Mouse (Mus musculus) right cerebral cortex, postnatal 4 days (tissue): ENCODE measurements at regions not wholly inside any gene's neighbourhood (a gene's known extent, or its start where the extent isn't known, plus 50 kb on each side); places are given as distances from the start of the nearest gene placed in this dataset.
A peak's percentile ranks its signal among the peaks of the same experiment; 100 is the strongest.
"Not testable (repeated sequence)": the region's sequence is repeated elsewhere in the genome, so short reads cannot be mapped to it uniquely, and the experiment has no call there.

ENCODE experiments used
- DNase-seq: peaks from one replicate; pipeline ENCODE4 v3.0.0-alpha.2; 2022

DNA sequence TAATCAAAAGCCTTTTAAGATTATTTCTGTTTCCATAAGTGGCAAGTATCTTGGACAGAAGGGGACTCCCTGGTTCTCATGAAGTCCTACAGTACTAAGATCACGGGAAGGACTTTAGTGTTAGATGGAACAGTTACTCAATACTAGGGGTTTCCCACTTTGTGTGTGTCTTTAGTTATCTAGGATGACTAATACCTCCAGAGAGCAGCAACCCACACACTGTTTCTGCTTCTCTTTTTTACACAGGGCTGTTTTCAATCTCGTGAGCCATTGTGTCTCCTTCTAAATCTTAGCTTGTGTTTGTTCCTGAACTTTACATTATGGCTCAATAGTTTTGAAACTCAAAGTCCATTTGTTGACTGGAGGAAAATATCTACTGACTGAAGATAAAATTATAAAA, 496.5 kb upstream of the Impg1 start:
- DNase-seq: no peak

DNA sequence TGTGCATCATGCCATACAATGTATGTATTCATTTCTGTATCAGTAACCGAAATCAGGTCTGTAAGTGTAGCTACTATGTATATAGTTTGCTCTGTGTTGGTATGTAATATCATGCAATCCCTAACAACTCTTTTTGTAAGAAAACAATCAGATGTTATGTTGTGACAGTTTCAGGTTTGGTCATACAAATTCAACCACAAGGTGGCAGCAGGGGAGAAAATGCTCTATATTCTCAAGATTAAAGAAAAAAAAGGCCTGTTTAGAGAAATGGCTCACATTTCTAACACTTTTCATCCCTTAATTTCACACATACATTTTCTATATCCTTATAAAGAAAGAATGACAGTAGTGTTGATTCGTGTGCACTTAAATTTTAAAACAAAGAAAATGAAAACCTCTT, 477.7 kb upstream of the Impg1 start:
- peak; percentile 47 for DNase-seq

DNA sequence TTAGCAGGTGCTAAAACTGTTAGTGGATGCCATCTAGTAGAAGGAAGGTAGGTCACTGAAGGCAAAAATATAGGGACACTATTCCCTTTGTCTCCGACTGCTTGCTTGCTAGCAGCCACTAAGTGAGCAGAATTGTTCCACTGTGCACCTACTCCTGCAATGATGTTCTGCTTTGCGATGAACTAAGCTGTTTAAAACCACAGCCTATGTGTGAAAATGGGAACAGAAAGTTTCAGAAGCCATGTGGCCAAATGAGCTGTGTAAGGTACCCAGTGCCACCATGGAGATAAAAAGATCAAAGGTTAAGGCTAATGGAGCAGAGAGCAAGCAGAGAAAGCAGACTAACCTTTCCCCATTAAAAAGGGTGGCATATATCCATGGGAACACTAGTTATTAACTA, 476.1 kb upstream of the Impg1 start:
- no peak for DNase-seq

DNA sequence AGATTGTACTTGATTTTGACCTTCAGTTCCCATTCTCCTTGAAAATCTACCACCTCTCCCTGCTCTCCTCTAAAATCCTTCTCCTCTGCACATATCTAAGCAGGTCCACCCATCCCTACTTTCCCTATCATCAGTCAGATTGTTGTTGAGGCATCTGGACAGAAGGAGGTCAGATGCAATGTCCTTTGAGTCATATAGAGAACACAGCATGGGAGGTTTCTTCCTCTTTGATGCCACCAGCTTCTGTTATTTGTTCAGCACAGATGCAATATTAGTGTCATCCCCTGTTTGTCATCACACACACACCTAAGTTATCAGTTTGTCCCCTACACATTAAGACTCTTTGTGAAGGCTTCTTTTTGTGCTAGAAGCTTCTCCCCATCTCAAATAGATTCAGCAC, 473.0 kb upstream of the Impg1 start:
- DNase-seq: no peak

DNA sequence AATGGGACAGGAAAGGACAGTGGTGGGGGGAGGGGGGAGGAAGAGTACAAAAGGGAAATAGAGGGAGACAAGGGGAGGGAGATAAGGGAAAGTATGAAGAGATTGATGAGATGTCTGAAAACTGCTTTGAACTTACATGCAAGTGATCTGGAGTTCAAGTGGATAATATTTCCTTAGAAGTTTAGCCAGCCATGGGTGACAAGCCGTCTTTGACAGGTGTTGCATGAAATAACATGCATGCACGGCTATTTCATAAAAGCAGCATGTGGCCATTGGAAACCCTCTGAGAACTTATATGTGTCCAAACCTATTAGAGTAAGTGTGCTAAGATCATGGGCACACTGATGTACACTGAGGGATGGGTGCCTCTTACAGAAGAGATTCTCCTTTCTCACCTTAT, 465.3 kb upstream of the Impg1 start:
- DNase-seq: no peak

DNA sequence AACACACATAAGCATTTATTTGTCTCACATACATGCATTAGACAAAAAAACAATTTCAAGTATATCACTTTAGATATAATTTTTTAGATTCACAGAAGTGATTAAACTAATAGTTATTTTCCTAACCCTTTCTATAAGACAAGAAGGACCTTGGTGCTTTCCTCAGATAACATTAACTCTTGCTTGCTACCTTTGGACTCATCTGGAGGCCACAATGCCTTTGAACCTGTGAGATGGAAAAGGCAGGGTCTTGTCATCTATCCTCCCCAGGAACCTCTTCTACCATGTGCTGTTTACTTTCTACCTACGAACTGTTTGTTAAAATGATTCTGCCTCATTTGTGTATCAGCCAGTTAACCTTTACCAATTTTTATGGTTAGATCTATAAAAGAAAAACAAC, 455.0 kb upstream of the Impg1 start:
- DNase-seq: no peak

DNA sequence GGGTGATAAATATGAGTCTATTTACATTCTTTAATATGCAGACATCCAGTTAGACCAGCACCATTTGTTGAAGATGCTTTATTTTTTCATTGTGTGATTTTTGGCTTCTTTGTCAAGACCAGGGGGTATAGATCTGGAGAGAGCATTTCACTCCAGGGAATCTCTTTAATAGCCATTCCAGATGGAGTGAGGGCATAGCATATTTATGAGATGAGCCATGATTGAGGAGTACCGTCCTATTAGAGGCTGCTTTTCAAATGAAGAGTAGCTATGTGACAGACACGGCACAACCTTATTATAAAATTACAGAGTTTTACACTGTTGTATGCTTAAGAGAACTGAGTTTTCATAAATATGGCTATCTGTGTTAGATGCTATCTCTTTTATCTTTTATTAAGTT, 448.6 kb upstream of the Impg1 start:
- DNase-seq: no peak

DNA sequence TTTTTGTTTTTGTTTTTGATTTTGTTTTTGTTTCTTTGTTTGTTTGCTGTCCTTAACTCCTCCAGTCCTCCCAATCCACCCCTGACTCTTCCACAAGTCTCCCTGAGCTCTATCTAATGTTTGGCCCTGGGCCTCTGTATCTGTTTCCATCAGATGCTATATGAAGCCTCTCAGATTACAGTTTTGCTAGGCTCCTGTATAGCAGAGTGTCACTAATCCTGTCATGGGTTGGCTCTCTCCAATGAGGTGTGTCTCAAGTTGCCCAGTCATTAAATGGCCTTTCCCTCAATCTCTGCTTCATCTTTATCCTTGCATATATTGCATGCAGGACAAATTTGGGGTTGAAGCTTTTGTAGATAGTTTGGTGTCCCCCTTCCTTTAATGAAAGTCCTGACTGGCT, 446.9 kb upstream of the Impg1 start:
- no peak for DNase-seq

DNA sequence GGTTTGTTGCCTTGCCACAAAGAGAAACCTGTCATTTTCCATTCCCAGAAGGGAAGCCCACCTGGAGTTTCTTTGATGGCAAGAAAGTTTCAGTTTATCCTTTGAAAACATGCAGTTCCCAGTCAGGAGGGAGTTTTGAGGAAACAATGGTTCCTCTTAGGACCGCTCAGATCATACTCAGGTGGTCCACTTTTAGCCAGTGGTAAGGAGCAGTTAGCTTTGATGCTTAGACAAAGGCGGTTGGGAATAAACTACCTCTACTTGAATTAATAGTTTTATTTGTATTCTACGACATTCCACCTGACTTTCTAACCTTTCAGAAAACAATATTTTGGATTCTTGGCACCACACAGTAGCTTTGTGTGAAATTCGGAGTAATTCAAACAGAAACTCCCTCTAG, 401.5 kb upstream of the Impg1 start:
- no peak for DNase-seq

DNA sequence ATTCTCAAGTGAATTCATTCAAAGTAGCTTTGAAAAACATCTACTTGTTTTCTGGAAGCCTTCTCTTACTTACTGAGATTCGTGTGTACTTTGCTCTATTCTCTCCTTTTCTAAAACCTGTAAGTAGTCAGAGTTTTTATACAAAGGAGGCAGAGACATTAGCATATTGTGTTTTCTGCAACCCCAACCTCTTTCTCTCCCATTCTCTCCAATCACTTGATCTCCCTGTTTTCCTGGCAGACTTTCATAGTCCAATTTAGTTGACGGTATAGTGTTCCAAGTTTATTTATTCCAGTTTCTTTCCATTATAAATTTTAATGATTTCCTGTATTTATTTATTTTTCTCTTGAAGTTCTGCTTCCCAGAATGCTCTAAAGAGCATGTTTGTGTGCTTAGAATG, 393.7 kb upstream of the Impg1 start:
- DNase-seq: no peak

DNA sequence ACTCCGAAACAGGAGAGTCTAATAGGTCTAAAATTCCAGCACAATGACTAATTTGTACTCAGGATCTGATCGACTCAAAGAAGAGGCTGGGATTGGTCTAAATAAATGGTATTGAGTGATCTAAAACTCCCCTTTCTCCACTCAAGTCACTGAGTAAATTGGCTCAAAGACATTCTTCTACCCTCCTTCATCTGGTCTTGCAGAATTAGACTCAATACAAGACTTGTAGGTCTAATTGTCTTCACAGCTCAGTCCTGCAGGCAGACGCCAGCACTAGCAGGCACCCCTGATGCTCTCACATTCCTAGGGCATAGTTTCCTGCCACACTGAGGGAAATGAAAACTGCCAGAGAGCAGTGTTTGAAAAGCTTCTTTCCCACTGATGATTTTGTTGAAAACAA, 382.9 kb upstream of the Impg1 start:
- DNase-seq: no peak

DNA sequence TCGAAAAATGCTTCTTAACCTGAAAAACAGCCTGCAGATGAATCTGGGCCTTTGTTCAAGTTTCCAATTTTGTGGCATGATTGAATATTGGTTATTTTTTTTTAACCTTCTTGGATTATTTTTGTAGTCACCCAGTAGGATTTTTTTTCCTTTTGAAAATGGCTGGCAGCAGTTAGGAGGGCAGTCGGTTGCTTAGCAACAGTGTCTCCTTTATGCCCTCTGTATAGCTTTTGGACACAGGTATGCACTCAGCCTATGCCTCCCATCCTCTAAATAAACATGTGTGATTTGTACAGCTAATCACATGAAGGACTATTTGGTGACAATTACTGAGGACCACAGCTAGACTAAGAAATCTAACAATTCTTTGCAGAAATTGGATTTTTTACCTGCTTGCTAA, 367.5 kb upstream of the Impg1 start:
- DNase-seq: no peak

DNA sequence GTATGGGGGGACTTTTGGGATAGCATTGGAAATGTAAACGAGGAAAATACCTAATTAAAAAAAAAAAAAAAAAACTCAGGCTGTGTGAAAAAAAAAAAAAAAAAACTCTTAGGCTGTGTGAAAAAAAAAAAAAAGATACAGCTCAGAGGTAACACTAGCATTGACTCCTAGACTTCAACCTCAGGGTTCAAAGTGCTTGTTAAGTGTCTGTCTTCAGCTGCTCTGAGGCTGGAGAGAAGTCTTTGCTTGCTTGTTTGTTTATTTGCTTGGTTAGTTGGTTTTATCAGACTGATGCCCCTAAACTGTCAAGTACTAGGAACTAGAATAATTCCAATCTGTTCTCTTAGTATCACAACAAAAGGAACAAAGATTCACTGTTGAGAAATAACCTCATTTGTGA, 360.1 kb upstream of the Impg1 start:
- DNase-seq: no peak

DNA sequence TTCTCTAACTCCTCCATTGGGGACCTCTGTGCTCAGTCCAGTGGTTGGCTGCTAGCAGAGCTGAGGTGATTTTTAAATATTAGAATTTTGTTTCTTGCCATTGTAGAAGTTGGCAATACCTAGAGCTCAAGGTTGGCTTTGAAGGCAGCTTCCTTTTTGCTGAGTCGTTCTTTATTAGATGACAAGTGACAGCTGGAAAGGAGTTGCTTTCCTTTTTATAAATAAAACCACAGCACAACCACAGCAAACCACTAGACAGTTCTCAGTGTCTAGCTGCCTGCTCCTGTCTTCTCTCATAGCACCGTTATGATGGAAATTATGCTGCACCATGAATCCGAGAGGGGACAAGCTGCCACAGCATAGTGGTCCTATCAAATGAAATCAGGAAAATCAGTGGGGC, 354.8 kb upstream of the Impg1 start:
- no peak for DNase-seq

DNA sequence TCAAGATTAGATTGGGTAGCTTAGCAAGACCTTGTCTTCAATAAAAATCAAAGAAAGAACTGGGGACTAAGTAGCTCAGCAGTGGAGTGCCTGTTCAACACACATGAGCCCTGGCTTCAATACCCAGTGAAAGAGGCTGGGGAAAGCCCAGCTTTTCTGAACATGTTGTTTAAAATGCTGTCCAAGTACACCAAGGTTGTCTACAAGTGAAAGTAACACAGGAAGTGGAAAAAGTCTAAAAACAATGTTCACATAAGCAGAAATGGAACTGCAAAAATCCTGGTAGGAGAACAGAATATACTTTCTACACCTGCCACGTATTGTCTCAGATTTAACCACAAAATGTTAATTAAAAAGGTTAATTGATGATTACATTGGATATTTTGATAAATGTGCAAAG, 353.8 kb upstream of the Impg1 start:
- no peak for DNase-seq

DNA sequence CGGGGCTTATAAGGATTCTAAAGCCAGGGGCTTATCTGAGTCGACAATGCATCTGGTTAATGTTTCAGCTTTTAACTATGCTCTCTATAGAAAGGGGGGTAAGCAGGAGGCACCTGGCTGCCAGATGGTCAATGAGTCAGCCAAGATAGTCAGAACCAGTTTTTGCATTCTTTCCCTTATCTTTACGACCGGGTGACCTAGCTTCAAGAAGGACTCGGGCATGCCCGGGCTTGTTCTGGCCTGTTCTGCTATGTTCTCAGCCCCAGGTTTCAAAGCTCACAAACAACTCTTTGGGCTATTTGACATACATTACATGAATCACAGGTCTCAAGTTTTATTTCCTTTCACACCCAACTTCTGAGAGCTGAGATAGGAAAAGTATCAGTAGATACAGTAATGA, 348.6 kb upstream of the Impg1 start:
- DNase-seq: not testable (repeated sequence)

DNA sequence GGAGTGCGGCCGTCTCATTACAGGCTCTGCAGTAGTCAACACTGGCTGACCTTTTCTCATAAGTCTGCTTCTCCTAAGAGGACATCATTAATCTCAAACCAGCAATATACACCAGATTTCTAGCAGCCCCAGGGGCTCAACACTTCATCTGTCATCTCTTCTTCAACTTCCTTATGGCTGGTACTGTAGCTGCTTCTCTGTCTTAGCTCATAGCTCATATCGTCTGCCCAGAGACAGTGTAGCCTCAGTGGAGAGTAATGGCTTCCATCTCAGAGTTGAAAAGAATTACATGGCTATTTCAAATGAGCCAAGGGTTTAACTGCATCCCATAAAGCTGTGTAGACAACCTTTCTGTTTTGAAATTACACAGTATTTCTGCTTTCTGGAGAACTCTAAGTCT, 326.2 kb upstream of the Impg1 start:
- no peak for DNase-seq

DNA sequence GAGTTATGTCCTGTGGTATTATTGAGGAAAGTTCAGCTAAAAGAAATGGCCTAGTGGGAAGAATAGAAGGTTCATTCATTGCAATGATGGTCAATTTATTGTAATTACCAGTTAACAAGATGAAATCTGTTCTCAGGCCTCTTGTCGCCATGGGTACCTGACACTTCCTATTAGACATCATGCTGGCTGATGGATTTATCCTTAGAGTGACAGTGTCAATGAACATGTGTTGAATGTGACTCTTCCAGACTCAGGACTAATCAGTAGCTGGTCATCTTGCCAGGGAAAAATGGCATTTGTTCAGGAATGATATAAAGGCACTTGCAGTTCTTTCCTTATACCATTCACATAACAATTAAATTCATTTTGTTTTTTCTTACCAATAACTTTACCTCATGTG, 309.3 kb upstream of the Impg1 start:
- DNase-seq: no peak

DNA sequence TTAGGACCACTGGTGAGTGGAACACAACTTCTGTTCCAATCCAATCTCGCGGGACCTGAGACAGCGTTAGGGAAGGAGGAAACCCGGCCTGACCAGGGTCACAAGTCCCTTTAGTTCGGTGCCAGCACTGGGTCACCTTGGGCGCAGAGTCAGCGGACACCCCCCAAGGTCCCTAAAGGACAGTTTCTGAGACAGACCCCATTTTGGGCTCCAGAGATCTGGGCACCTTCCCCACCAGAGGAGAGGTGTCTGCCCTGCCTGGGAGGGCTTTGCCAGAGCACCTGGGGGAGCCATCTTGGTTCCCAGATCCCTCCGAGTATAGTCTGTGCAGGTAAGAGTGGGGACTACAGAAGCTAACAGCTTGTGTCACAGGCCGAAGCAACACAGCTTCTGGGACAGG, 270.5 kb upstream of the Impg1 start:
- not testable (repeated sequence) for DNase-seq

DNA sequence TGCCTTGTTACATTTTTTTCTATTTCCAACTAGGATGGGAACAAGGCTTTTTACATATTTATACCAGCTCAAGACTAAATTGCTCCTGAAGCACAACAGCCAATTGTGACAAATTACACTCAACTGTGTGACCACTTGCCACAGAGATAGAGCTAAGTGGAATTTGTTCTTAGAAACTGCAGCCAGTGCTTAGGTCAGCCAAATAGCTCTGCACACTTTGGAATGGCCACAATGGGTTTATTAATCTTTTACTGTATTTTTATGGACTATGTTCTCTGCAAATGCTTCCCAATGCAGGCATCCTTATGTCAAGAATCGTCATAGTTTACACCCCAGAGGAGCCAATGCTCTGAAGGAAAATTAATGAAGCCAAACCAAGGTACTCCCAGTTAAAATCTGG, 267.7 kb upstream of the Impg1 start:
- no peak for DNase-seq

DNA sequence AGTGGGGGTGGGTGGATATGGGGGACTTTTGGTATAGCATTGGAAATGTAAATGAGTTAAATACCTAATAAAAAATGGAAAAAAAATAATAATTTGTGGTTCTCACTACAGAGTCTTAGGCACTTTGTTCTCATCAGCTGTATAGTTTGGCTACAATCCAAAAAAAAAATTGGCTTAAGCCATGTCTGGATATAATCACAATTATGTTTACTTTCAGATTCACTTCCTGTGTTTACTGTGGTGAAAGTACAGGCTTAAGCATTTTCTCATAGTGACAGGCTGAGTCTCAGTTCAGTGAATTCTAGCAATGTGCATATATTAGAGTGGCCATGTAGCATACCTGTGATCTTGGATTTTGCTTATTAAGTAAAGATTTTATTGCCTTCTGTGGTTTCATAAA, 258.4 kb upstream of the Impg1 start:
- DNase-seq: no peak

DNA sequence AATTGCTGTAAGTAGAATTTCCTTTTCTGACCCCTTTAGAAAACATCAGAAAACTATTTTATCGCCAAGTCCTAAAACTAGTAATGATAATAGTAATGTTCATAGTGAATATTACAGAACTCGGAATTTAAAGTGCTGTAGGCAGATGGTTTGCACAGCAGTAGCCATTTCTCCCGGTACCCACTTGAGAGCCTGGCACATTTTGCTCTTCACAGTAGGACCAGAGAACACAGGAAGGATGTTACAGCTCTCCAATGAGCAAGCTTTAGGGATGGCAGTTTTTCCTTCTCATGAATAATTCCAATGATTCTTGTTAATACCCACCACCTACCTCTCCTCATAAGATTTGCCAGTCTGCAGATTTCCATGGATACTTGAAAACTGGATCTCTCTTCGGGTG, 253.2 kb upstream of the Impg1 start:
- DNase-seq: no peak

DNA sequence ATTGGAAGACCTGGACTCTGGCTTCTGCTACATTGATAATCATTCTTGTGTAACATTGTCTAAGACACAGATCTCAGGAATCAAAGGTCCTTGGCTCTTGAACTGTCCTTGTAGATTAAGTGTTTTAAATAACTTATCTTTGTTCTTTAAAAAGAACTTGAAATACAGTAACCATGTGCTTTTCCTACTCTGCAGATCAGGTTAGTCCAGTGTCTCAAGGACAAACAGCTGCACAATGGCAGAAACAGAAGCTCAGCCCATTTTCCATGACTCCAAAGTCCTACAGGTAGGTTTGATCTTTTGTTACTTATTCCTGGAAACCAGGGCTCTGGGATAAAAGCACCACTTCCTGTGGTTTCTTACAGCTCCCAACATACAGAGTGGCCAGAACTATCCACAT, 244.5 kb upstream of the Impg1 start:
- DNase-seq: no peak

DNA sequence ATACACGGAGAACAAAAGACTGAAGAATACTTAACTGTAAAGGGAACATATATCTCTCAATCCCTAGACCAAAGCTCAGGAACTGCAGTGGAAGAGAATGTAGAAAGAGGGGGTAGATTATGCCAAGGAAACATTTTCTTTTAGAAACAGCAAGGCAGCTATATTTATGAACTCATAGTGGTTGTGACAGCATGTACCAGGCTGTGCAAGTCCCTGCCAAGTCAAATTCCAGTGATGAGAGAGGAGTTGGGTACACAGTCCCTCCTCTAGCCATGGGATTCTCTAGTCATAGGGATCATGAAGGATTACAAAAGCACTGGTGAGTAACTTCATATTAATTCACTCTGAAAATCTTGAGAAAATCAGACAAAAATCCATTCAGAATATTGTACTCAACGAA, 240.0 kb upstream of the Impg1 start:
- no peak for DNase-seq

DNA sequence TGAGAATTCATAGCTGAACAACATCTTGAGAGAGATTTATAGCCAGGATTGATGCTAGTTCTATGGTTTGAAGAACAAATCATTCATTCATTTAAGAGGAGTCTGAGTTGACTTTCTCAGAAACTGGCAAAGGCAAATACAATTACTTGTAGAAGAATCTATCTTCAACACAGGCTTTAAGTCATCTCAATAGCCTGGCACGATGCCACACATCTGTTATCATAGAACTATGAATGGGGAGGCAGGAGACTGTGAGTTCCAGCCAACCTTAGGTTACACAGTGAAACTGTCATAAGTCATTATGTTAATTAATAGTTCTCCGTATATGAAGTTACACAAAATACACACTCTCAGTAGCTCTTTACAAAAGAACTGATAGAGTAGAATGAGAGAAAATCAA, 231.9 kb upstream of the Impg1 start:
- DNase-seq: no peak

DNA sequence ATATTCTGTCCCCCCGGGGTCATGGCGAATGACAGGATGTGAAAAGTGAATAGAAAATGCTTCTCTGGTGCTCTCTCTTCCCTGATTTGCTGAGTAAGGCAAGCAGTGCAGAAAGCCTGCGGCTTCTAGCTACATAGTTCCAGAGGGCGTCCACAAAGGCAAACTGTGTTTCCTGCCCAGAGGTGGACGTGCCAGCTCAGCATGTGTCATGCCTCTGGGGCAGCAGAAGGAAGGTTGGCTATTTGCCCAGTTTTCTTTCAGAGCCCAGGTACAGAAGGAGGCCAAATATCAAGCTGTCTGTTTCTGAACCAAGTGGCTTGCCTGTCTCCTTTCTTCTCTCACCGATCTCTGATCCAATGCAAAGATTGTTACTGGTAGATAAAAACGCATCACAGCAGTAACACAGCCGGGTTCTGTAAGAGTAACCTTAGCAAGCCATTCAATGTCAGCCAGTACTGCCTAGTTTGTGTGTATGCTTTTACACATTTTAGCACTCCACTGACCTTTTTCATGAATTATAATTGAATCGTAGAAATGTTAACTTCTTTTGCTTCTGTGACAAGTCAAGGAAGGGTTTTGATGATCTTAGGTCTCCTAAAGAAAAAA, 223.3 kb upstream of the Impg1 start:
- DNase-seq: no peak
